Mouse (Mus musculus) monocyte, adult 5-6 weeks (primary cell): ENCODE results near the gene Rgmb. TPM values are rescaled to one million over a fixed set of nuclear protein-coding genes. Genes with fewer than 3 reads are reported as not detected.

Experiments used
- ATAC-seq: fragments of 153-309, 156-312 bp; replicated peaks from 2 replicates; pipeline ENCODE4 v1.8.0; 2017; ENCODE audit warnings: mild to moderate bottlenecking; ENCODE audit not compliant: low TSS enrichment, insufficient number of reproducible peaks, severe bottlenecking, poor library complexity, low FRiP score
- total RNA-seq: library from RNA; stranded (forward); fragments of 200-1000, 200-491, 200-594 nt; gene quantifications from 3 replicates; pipeline ENCODE4 v1.2.3, GENCODE M21; 2017

Gene Rgmb
- total RNA-seq, 1 experiment from 2014 or later: 3.0 TPM

DNA sequence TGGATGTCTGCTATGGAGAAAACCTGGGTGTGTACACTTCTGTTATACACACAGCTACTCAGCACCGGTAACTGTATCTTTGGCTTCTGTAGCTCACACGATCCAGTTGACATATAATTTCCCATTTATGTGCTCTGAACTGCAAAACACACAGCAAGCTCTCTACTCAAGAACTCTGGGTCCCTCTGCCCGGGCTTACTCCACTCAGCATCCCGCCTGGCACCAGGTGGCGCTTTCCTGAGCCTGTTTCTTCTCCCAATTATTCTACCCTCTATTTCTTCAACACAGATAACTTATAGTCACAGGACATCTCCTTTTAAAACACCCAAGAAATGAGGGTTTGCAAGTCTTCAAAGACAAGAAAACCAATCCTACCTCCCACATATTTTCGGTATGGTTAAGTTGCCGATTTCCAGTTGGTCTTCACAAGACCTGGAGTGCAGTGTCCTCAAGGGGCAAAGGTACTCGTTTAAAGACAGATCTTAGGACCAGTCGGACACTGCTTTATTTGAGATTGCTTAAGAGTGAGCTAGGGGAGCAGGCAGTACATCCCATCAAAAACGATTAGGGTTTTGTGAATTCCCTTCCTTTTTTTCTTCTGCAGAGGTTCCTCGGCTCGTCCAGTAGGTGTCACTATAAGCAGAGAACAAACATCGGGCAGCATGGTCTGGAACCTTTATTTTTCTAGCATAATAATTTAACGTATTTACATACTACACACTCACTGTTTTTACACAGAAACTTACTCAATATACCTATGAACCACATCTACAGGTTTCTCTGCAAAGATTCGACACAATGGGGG is 26.6 kb downstream of the Rgmb start:
- 0 out of 2 replicates have a peak, but pooled peaks have one; percentile 48 for ATAC-seq

- ATAC-seq: no peak
These were observed 31.5 kb downstream of the Rgmb start for GRCm38 (mm10) chr17:15799195-15799793.

- no peak for ATAC-seq
These were observed 40.1 kb downstream of the Rgmb start for GRCm38 (mm10) chr17:15790716-15791115.

- no peak for ATAC-seq
These were observed 43.8 kb downstream of the Rgmb start for GRCm38 (mm10) chr17:15787036-15787435.

- ATAC-seq: no peak
These were observed 52.9 kb downstream of the Rgmb start for GRCm38 (mm10) chr17:15777979-15778378.

DNA sequence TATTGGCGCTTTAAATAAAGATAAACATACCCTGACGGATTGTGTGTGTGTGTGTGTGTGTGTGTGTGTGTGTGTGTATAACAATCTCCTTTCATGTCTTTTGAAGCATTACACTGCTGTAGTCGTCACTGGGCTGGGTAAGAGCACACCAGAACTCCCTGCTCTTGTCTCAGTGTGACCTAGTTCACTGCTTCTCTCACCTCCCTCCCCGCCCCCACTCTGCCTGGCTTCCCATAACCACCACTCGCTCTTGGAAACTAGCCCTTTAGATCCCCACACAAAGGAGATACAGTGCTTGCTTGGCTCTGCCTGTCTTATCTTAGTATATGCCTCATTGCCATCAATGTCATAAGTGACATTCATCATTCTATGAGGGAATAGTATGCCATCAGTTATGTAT is 54.5 kb downstream of the Rgmb start:
- ATAC-seq: no peak

DNA sequence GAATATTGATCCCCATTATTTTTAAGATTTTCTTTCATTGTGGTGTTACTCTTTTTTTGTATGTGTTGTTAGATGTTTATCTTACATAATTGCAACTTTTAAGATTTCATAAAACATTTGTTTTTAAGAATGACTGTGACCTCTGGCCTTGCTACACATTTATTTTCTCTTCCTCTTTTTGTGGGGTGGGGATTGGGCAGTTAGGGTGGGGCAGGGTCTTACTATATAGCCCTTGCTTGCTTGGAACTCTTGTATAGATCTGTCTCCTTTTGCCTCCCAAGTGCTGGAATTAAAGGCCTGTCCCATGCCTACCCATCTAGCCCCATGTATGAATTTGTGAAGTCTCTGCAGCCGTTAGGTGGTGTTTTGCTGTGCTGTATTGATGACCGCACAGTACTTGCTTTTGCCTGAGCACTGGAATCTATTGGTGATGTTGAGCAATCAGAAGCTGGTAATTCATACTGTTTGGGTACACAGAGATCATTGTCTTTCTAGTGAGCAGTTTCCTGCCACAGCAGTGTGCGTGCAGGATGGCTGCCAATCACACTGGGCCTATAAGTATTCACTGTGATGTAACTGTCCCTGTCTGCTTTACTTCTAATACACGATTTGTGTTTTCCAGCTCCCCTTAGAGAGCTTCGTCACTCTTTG is 56.1 kb downstream of the Rgmb start:
- ATAC-seq: peak; percentile 62

- peak; percentile 66 for ATAC-seq
These were observed 56.9 kb downstream of the Rgmb start for GRCm38 (mm10) chr17:15773956-15774355.

GRCm38 (mm10) chr17:15769081-15769724 is 61.6 kb downstream of the Rgmb start:
- no peak for ATAC-seq

GRCm38 (mm10) chr17:15761191-15761590 is 69.6 kb downstream of the Rgmb start:
- peak; percentile 90 for ATAC-seq

Other genes starting within 250 kb of the Rgmb start
- 92.9 to 105 TPM (median 98.3 TPM) in 3 replicates for gene Chd1, start 126.1 kb downstream of the Rgmb start, total RNA-seq